7 mouse cellular contexts compared by ENCODE assay signal in genomic region chr17:55711984-55712811, GRCm38 (mm10). TPM values are rescaled to one million over a fixed set of nuclear protein-coding genes. Genes with fewer than 3 reads are reported as not detected.
DNase-seq lines count a peak whose midpoint lies in the region; ATAC-seq lines count a peak whose summit lies in the region.

Pot1b (minus strand) TSS chr17:55712628.

- no peaks in the 10 kb centered on the region for H3K4me1 ChIP-seq in embryonic facial prominence, embryonic 11.5 days (ENCODE audit: control insufficient read depth, insufficient read depth, low read length)
- 0 out of 2 replicates have a peak, but pooled peaks cover 3% of the 10 kb centered on the region for H3K4me1 ChIP-seq in limb, embryonic 10.5 days
- H3K4me1 ChIP-seq in midbrain, embryonic 13.5 days (replicated peaks) = 0 out of 2 replicates have a peak, but pooled peaks cover 2% of the 10 kb centered on the region

- peak; percentile 99 for ATAC-seq in embryonic facial prominence, embryonic 11.5 days (replicated peaks; ENCODE audit: insufficient number of reproducible peaks, low FRiP score, low TSS enrichment, low read depth)
- peak; percentile 98 for ATAC-seq in granulocyte monocyte progenitor cell, adult 5-6 weeks (replicated peaks; ENCODE audit: poor library complexity, severe bottlenecking)
- ATAC-seq in midbrain, embryonic 13.5 days = peak; percentile 98

- DNase-seq in adrenal gland, postnatal 14 days = peak; percentile 99
- DNase-seq in embryonic facial prominence, embryonic 11.5 days (ENCODE audit: low spot score) = peak; percentile 99
- DNase-seq in kidney, adult 11 months = peak; percentile 96
- DNase-seq in limb, embryonic 10.5 days (ENCODE audit: low spot score) = peak; percentile 97
- DNase-seq in spleen, adult 12 weeks (ENCODE audit: low spot score) = peak; percentile 85

- H3K36me3 ChIP-seq in embryonic facial prominence, embryonic 11.5 days (replicated peaks; ENCODE audit: control insufficient read depth, insufficient read depth, low read depth, low read length) = no peaks in the 10 kb centered on the region
- peaks cover 17% of the 10 kb centered on the region for H3K36me3 ChIP-seq in limb, embryonic 10.5 days
- H3K36me3 ChIP-seq in midbrain, embryonic 13.5 days = peaks cover 9% of the 10 kb centered on the region

- H3K27me3 ChIP-seq in embryonic facial prominence, embryonic 11.5 days (ENCODE audit: control insufficient read depth, insufficient read depth, low read length) = no peaks in the 10 kb centered on the region
- no peaks in the 10 kb centered on the region for H3K27me3 ChIP-seq in limb, embryonic 10.5 days (ENCODE audit: low read depth, poor library complexity, severe bottlenecking)
- H3K27me3 ChIP-seq in midbrain, embryonic 13.5 days = no peaks in the 10 kb centered on the region

- H3K4me2 ChIP-seq in embryonic facial prominence, embryonic 11.5 days (ENCODE audit: low read depth, low read length) = peak within 1 kb of the TSS; percentile 56
- peak within 1 kb of the TSS; percentile 73 for H3K4me2 ChIP-seq in midbrain, embryonic 13.5 days (replicated peaks)

- H3K4me3 ChIP-seq in embryonic facial prominence, embryonic 11.5 days (ENCODE audit: low read depth, low read length) = peak within 1 kb of the TSS; percentile 76
- peak within 1 kb of the TSS; percentile 80 for H3K4me3 ChIP-seq in limb, embryonic 10.5 days
- H3K4me3 ChIP-seq in midbrain, embryonic 13.5 days (replicated peaks) = peak within 1 kb of the TSS; percentile 67

- WGBS in embryonic facial prominence, embryonic 11.5 days = under 1% methylated on average over 35 of the region's 37 CpGs
- 0% methylated on average over 37 of the region's 37 CpGs for WGBS in limb, embryonic 10.5 days
- under 1% methylated on average over 36 of the region's 37 CpGs for WGBS in midbrain, embryonic 13.5 days

- H3K9me3 ChIP-seq in embryonic facial prominence, embryonic 11.5 days (replicated peaks; ENCODE audit: control insufficient read depth, low read length) = no peaks in the 10 kb centered on the region
- no peaks in the 10 kb centered on the region for H3K9me3 ChIP-seq in limb, embryonic 10.5 days (replicated peaks)
- H3K9me3 ChIP-seq in midbrain, embryonic 13.5 days = no peaks in the 10 kb centered on the region

- peak within 1 kb of the TSS; percentile 71 for H3K9ac ChIP-seq in embryonic facial prominence, embryonic 11.5 days (replicated peaks; ENCODE audit: low read length)
- peak within 1 kb of the TSS; percentile 72 for H3K9ac ChIP-seq in midbrain, embryonic 13.5 days (replicated peaks)

- no peak within 1 kb of the TSS; the same call in 1 of the 2 replicates for H3K27ac ChIP-seq in embryonic facial prominence, embryonic 11.5 days (replicated peaks; ENCODE audit: low read depth, low read length)
- H3K27ac ChIP-seq in limb, embryonic 10.5 days = peak within 1 kb of the TSS; percentile 86
- peak within 1 kb of the TSS; percentile 36; the same call in 1 of the 2 replicates for H3K27ac ChIP-seq in midbrain, embryonic 13.5 days

RNA-seq across cellular contexts. Expression of gene Pot1b, which starts in this region (rescaled TPM):
- total RNA-seq in adrenal gland, postnatal 14 days (2021) = 7.0 and 10.2 TPM in 2 replicates
- 6.2 and 8.2 TPM in 2 replicates for polyA plus RNA-seq in embryonic facial prominence, embryonic 11.5 days (2014; fragmentation: Nextera tagmentation; extraction: Ambion mirVana)
- total RNA-seq in granulocyte monocyte progenitor cell, adult 5-6 weeks (2014; fragmentation: Nextera tagmentation) = 24.6 and 32.1 TPM in 2 replicates
- total RNA-seq in granulocyte monocyte progenitor cell, adult 5-6 weeks (2017) = 20.7 and 35.2 TPM in 2 replicates
- polyA plus RNA-seq in limb, embryonic 10.5 days (2016; fragmentation: Nextera tagmentation; extraction: Ambion mirVana) = 9.5 and 11.5 TPM in 2 replicates
- 10.7 and 13.6 TPM in 2 replicates for polyA plus RNA-seq in midbrain, embryonic 13.5 days (2015; fragmentation: Nextera tagmentation; extraction: Ambion mirVana)
